Mouse (Mus musculus) right cerebral cortex, adult 2 months (tissue): ENCODE data around the gene Slc25a30.

Experiments used
- DNase-seq, 2 experiments: peaks; one replicate each; pipeline ENCODE4 v3.0.0; 2021 to 2022; ENCODE audit warnings: low spot score in 2 of 2

Slc25a30 gene

GRCm38 (mm10) chr14:75747960-75748359, 38.9 kb downstream of the Slc25a30 start:
- no peak for DNase-seq

GRCm38 (mm10) chr14:75741904-75742303, 44.9 kb downstream of the Slc25a30 start:
- no peak for DNase-seq

- DNase-seq = no peak
Measured at GRCm38 (mm10) chr14:75735597-75735996, 51.2 kb downstream of the Slc25a30 start.

GRCm38 (mm10) chr14:75732631-75733030, 54.2 kb downstream of the Slc25a30 start:
- DNase-seq = no peak

- no peak for DNase-seq
Measured at GRCm38 (mm10) chr14:75731361-75731760, 55.5 kb downstream of the Slc25a30 start.

- no peak for DNase-seq
Measured at GRCm38 (mm10) chr14:75728111-75728510, 58.7 kb downstream of the Slc25a30 start.

- DNase-seq = no peak
Measured at GRCm38 (mm10) chr14:75727046-75727445, 59.8 kb downstream of the Slc25a30 start.

- no peak for DNase-seq
Measured at GRCm38 (mm10) chr14:75722816-75723215, 64.0 kb downstream of the Slc25a30 start.

- DNase-seq = peak; percentile 56 to 78
Measured at GRCm38 (mm10) chr14:75721977-75722563, 64.8 kb downstream of the Slc25a30 start.

- no peak for DNase-seq
Measured at GRCm38 (mm10) chr14:75720121-75720520, 66.7 kb downstream of the Slc25a30 start.

GRCm38 (mm10) chr14:75716410-75716809, 70.4 kb downstream of the Slc25a30 start:
- no peak for DNase-seq

- no peak for DNase-seq
Measured at GRCm38 (mm10) chr14:75713661-75714060, 73.2 kb downstream of the Slc25a30 start.

- no peak for DNase-seq
Measured at GRCm38 (mm10) chr14:75712687-75713086, 74.2 kb downstream of the Slc25a30 start.

- DNase-seq = no peak
Measured at GRCm38 (mm10) chr14:75711731-75712130, 75.1 kb downstream of the Slc25a30 start.
